ENCODE assay signal across 8 mouse cellular contexts in genomic region chr12:102758403-102758756, GRCm38 (mm10). TPM values are rescaled to one million over a fixed set of nuclear protein-coding genes. Genes with fewer than 3 reads are reported as not detected.
A peak's percentile ranks its signal among the peaks of the same experiment; 100 is the strongest.
DNase-seq lines count a peak whose midpoint lies in the region; ATAC-seq and TF ChIP-seq lines count a peak whose summit lies in the region.

TSS of gene Gm20604 (minus strand) at chr12:102758672.

- no peak for TF ChIP-seq CTCF in testis, adult 2 months (IDR thresholded peaks at IDR 0.05; ENCODE audit: control insufficient read depth, insufficient read depth, insufficient replicate concordance, low read depth, low read length)

- peaks cover 6% of the 10 kb centered on the region for H3K36me3 ChIP-seq in testis, adult 2 months (ENCODE audit: control insufficient read depth, insufficient read depth, low read length)
- H3K36me3 ChIP-seq in midbrain, embryonic 11.5 days (ENCODE audit: control insufficient read depth, insufficient read depth, low read length): no peaks in the 10 kb centered on the region

- peak within 1 kb of the TSS; percentile 92 for H3K27ac ChIP-seq in testis, adult 2 months (ENCODE audit: control insufficient read depth, insufficient read depth, low read depth, low read length)
- peak within 1 kb of the TSS; percentile 81 for H3K27ac ChIP-seq in midbrain, embryonic 11.5 days (ENCODE audit: low read depth, low read length)

- ATAC-seq in midbrain, embryonic 11.5 days (ENCODE audit: low FRiP score): no peak
- ATAC-seq in cerebellum, adult (ENCODE audit: insufficient number of reproducible peaks, low FRiP score, low TSS enrichment): no peak

- no peaks in the 10 kb centered on the region for H3K9me3 ChIP-seq in midbrain, embryonic 11.5 days (ENCODE audit: control insufficient read depth, low read length)

- H3K9ac ChIP-seq in midbrain, embryonic 11.5 days (ENCODE audit: low read length): peak within 1 kb of the TSS; percentile 78

- 1% methylated on average over 10 of the region's 10 CpGs for WGBS in midbrain, embryonic 11.5 days

- peak; percentile 21 for DNase-seq in cerebellum, adult 8-10 months
- no peak for DNase-seq in cerebellum, postnatal 4 days (ENCODE audit: low spot score in 2 of 2)
- no peak for DNase-seq in testis, postnatal 14 days (ENCODE audit: low spot score)
- DNase-seq in layer of hippocampus, postnatal 10 days (ENCODE audit: low spot score in 2 of 2): no peak
- peak; percentile 90 for DNase-seq in midbrain, embryonic 11.5 days (ENCODE audit: low spot score, missing footprints)
- no peak for DNase-seq in adrenal gland, postnatal 36 days

- TF ChIP-seq POLR2A in testis, adult 2 months (IDR thresholded peaks at IDR 0.05; ENCODE audit: control insufficient read depth, low read depth, low read length): no peak

- peaks cover 3% of the 10 kb centered on the region for H3K4me1 ChIP-seq in testis, adult 2 months (ENCODE audit: control insufficient read depth, insufficient read depth, low read length)
- peaks cover 16% of the 10 kb centered on the region for H3K4me1 ChIP-seq in midbrain, embryonic 11.5 days (ENCODE audit: control insufficient read depth, insufficient read depth, low read length)

- H3K4me2 ChIP-seq in midbrain, embryonic 11.5 days: peak within 1 kb of the TSS; percentile 75

- H3K4me3 ChIP-seq in testis, adult 2 months (ENCODE audit: control insufficient read depth, low read depth, low read length): peak within 1 kb of the TSS; percentile 94
- peak within 1 kb of the TSS; percentile 70 for H3K4me3 ChIP-seq in midbrain, embryonic 11.5 days (ENCODE audit: low read depth, low read length)

- no peaks in the 10 kb centered on the region for H3K27me3 ChIP-seq in testis, adult 2 months (ENCODE audit: control insufficient read depth, insufficient read depth, low read length)
- H3K27me3 ChIP-seq in midbrain, embryonic 11.5 days (ENCODE audit: control insufficient read depth, insufficient read depth, low read length): no peaks in the 10 kb centered on the region

RNA-seq across cellular contexts. Expression of gene Gm20604, which starts in this region (rescaled TPM):
- polyA plus RNA-seq in testis, adult 2 months (2012; rRNA removed): 28.7 and 31.3 TPM in 2 replicates
- 10 to 100 TPM; 17.8 to 18.0 TPM for total RNA-seq in layer of hippocampus, postnatal 10 days (2021)
- polyA plus RNA-seq in midbrain, embryonic 11.5 days (2014; fragmentation: Nextera tagmentation; extraction: Ambion mirVana): 36.0 and 36.5 TPM in 2 replicates
- 1 to 10 TPM; 6.6 to 8.2 TPM for total RNA-seq in adrenal gland, postnatal 36 days (2021)

Comparison
In these comparisons a context has a peak if more than half of its experiments do, and no peak if none do; other contexts are left out.
1. DNase-seq: peak in cerebellum, adult 8-10 months (single experiment) and midbrain, embryonic 11.5 days (single experiment); none in cerebellum, postnatal 4 days (0 of 2), testis, postnatal 14 days (single experiment), layer of hippocampus, postnatal 10 days (0 of 2) and adrenal gland, postnatal 36 days (0 of 2).